Mouse (Mus musculus): ENCODE results near the gene Shisa5.

- TF ChIP-seq POLR2A (IDR thresholded peaks at IDR 0.05; ENCODE audit: control insufficient read depth, low read depth, low read length) = no peak
- TF ChIP-seq CTCF (IDR thresholded peaks at IDR 0.05; ENCODE audit: control insufficient read depth, insufficient read depth, insufficient replicate concordance, low read depth, low read length) = no peak
These were observed 6.7 kb upstream of the Shisa5 start for GRCm38 (mm10) chr9:109031686-109032085.

All from testis, adult 2 months (tissue).